Mouse (Mus musculus) spleen, postnatal 36 days (tissue): ENCODE results near the gene Zfp668.
"Not testable (repeated sequence)": the region's sequence is repeated elsewhere in the genome, so short reads cannot be mapped to it uniquely, and the experiment has no call there.

ENCODE experiments used
- DNase-seq, 2 experiments: peaks; one replicate each; pipeline ENCODE4 v3.0.0; 2022; ENCODE audit warnings: low spot score in 2 of 2, mixed read lengths in 1 of 2

The Zfp668 gene

DNA sequence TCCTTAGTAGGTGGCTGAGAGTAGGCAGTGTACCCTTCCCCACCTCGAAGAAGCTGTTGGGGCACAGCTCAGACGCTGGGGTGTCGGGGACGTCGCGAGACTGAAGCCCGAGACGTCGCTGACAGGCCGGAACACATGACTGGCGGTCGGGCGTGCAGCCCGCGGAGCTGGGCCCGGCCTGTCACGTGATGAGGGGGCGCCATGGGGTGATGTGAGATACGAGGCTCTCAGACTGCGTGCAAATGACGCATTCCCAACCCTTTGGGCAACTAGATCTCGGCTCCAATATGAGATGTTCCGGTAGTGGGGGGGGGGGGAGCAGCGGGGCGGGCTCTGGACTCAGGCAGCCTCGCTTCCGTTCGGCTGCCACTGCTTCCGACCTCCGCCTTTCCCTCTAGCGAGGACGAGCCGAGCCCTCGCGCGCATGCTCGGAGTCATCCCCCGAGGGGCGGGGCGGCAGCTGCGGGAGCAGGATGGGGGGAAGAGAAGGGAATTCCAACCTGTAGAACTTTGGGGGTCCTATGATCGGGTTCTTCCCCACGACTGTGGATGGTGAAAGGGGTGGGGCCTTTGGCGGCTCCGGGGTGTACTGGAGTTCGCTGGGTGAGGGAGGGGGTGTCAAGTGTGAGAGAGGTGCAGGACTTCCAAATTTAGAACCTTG lies 35.2 kb downstream of the Zfp668 start:
- peak; percentile 90 to 92 for DNase-seq

DNA sequence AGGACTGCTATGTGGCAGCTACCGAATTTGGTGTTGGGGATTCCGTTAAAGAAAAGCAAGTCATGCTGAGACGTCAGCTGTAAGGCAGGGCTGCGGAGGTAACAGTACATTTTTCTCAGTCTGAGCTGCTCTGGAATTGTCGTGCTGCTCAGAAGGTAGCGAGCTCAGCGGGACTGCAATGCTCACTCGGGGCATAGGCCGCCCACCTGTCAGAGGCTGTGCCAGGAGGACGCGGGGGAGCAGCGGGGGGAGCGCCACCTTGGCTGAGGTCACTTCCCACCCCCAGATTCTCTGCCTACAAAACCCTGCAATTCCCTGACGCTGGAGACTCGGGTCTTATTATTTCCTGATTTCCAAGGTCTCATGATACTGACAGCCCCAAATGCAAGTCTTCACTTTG lies 35.7 kb downstream of the Zfp668 start:
- DNase-seq: peak; percentile 38 to 48

DNA sequence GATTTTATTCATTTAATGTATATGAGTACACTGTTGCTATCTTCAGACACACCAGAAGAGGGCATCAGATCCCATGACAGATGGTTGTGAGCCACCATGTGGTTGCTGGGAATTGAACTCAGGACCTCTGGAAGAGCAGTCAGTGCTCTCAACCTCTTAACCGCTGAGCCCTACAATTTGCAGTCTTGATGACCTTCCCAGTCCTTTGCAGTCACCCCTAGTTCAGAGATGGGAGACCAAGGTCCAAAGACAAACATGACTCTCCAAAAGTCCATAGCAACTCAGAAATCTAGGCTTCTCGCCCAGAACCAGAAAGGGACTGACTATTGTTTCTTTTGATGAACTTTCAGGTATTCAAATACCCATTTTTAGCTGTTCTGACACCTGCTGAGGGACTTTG lies 36.6 kb downstream of the Zfp668 start:
- DNase-seq: not testable (repeated sequence)

DNA sequence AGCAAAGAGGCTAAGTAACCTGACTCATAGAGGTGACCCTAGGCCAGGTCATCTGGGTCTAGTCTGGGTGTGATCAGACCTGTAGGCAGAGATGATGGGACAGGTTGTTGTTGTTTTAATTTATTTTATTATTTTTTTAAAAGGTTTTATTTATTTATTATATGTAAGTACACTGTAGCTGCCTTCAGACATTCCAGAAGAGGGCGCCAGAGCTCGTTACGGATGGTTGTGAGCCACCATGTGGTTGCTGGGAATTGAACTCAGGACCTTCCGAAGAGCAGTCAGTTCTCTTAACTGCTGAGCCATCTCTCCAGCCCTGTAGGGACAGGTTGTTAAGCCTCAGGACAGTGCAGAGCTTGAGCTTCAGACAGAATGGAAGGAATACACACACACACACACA lies 38.8 kb downstream of the Zfp668 start:
- not testable (repeated sequence) for DNase-seq

DNA sequence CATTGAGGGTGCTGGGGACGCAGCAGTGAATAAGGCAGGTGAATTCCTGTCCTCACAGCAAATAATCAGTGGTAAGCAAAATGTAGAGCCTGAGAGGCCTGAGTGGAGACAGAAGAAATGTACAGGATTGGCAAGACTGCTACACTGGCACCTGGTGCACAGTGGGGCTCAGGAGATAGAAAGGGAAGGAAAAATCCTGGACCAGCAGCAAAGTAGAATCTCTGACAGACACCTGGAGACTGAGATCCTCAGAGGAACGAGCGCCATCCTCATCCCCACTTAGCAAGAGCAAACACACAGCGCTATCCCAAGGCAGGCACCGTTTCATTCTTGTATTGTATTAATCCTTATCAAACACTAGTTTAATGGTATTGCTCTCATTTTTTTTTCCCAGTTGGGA lies 39.2 kb downstream of the Zfp668 start:
- no peak for DNase-seq

DNA sequence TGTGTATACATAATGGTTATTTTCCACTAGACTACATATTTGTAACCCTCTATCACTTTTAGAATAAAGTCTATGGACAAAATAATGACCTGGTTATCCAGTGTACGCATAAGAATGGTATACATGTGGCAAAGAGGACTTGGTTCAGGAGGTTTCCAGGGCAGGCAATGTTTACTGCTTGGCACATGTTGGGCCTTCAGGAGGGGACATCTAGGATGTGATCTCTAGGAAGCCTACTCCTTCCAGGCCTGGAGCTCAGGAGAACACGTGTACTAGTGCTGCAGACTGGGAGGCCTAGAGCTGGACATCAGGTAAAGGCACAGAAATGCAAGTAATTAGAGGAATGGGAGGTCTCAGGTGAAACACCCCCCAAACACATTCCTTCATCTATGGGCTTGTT lies 41.1 kb downstream of the Zfp668 start:
- no peak for DNase-seq

DNA sequence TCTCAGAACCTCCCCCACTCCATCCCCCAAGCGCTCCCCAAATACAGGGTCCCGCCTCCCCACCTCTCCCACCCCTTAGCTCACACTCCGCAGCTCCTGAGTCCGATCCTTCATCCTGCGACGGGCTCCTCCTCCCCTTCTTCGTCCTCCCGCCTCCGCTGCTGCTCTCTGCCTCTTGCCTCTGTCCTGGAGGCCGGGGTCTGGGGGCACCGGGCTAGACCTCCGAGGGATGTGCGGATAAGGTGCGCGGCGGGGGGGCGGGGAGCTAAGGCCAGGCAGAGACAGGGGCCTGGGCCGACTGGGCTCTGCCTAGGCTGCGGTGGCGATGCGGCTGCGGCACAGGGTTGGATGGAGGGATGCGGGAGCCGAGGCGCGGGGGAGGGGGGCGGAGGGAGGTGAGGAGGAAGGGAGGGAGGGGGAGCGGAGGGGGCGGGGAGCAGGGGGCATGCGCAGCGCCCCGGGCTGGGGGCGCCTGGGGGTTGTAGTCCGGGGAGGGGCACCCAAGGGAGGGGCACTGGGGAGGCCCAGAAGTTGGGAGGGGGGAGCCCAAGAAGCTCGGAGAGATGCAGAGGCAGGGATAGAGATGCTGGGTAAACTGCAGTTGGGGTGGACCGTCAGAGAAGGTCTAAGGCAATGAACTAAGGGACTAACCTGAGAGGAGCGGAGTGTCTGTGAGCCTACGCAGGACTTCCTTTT lies 52.3 kb downstream of the Zfp668 start, which contains the start of the genes Stx4a and Stx1b:
Gene Stx4a (plus strand): TSS at position 119 of the 696 bp plus-strand sequence.
Gene Stx1b (minus strand): TSS at position 374 of the 696 bp plus-strand sequence.
- DNase-seq: no peak

DNA sequence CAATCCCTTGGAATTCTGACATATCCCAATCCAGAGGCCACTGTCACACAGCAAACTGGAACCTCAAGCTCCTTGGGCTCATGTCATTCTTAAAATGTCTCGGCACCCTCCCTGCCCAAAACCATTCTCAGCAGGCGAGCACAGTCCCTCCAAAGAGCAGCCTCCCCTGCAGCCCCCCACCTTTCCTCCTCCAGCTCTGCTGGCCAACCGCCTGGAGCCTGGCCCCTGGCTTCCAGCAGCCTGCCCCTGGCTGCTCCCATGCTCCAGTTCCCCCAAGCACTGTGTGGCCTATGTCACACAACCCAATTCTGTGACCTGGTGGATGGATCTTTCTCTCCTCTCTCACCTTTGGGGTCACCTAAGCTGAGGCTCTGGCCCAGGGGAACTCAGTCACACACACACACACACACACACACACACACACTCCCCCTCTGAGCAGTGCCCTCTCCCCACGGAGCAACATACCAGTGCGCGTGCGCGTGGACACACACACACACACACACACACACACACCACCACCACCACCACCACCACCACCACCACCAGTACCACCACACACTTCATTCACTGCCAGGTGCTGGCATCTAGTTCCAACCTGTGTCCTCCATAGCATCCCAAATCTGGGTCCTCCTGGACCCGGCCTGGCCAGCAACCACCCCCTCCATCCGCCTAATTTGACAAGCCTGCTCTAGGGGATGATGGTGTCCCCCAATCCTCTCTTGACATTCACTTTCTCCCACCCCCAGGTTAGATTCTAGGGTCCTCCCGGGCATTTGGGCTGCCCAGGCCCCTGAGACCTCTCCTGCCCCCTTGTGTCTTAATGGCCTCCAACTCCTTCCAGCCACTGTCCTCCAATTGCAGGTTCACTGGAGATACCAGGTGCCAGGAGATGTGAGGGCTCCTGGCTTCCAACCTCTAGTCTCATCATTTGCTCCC lies 53.1 kb downstream of the Zfp668 start:
- no peak for DNase-seq

DNA sequence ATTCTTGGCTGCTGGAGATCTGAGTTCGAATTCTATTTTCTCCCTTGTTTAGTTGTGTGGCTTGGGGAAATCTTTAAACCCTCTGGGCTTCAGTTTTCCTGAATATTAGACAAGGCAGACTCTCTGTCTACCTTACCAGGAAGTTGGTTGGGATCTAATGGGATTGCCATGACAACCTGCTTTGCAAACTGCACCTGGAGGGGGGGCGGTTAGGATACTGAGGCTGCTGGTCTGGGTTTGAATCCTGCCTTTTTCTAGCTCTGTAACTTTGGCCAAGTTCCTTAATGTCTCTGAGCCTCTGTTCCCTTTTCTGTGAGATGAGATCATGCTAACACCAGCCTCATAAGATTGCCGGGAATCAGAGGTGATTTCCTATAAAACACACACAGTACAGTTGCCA lies 54.1 kb downstream of the Zfp668 start:
- no peak for DNase-seq

DNA sequence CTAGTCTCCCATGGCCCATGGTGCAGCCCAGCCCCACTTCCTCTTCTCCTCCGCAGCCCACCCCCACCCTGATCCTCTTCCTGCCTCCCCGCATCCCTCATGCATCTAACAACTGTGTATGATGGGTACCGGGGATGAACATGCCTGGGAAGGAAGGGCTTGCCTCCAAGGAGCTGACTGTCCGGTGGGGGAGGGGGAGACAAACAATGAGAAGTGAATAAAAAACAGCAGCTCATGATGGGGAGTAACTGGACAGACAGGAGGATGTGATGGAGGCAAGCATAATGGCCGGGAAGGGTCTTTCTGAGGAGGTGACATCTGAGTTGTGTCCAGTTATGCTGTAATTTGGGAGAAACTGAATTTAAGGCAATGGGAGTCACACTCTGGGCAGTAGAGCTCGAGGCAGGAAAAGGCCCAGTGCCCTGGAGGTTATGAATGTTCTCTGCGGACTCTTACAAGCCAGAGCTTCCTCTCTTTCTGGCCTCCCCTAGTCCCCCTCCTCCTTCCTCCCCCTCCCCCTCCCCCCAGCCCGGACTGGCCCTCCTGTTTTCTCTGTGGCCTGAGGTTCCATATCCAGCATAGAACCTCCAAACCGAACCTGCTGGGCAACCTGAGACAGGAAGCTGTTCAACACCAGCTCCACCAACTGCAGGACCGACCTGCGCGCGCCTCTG lies 55.7 kb downstream of the Zfp668 start:
- DNase-seq: no peak

DNA sequence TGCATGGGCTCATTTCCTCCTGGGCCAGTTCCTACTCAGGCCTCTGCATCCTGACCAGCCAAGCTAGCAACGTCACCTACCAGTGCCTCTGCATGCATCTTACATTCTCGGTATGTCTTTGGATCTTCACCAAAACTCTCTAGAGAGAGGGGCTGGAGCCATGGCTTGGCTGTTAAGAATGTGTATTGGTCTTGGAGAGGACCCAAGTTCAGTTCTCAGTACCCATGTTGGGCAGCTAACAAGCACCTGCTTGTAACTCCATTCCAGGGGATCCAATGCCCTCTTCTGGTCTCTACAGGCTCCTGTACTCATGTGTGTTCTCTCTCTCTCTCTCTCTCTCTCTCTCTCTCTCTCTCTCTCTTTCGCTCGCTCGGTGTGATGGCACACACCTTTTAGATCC lies 58.9 kb downstream of the Zfp668 start:
- DNase-seq: no peak

DNA sequence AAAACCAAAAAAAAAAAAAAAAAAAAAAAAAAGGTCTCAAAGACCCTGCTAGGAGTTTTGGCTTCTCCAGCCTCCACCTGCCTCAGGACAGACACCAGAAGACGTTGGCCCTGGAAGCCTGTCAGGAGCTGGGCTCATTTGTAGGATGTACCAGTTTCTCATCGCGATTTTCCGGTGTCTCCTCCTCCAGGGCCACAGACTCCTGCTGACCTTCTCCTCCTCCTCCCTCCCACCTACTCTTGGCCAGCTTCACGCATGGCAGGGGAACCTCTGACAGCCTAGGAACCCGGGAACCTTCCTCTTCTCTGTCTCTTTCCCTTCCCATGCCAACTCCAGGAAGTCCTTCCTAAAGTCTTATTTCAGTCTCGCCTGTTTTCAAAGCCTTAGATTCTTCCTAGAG lies 59.6 kb downstream of the Zfp668 start:
- no peak for DNase-seq

DNA sequence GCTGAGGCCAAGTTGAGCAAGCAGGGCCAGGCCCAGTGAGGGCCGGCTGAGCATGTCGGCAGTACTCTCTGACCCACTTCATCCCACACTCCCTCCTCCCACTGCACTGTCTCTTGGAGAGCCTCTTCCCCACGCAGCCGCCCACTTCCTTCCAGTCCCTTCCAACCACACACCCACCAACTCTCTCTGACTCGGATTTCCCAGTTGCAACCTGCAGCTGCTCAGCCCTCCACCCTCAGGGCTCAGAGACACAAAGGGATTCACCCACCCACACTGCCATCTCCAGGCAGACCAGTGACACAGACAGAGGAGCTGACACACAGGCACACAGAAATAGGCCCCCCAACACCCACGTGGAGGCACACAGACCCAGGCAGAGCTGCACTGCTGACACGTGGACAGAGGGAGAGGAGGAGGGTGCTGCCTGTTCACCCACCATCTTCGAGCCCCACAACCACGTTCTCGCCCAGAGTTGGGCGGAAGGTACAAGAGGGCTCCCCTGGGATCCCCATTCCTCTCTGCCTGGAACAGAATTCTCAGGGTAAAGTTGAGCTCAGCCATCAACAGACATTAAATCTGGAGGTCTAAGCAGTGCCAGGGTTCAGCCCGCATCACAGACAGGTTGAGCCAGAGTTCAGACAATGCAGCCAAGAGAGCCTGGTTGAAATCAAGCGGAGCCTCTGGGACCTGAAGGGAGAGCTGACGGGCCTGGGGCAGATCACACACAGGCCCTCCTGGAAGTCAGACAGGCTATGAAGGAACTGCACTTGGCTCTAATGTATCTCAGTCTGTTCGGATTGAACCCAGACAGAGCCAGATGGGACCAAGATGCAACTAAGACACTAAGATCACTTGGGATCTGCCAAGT lies 60.4 kb downstream of the Zfp668 start:
- DNase-seq: peak; percentile 17

DNA sequence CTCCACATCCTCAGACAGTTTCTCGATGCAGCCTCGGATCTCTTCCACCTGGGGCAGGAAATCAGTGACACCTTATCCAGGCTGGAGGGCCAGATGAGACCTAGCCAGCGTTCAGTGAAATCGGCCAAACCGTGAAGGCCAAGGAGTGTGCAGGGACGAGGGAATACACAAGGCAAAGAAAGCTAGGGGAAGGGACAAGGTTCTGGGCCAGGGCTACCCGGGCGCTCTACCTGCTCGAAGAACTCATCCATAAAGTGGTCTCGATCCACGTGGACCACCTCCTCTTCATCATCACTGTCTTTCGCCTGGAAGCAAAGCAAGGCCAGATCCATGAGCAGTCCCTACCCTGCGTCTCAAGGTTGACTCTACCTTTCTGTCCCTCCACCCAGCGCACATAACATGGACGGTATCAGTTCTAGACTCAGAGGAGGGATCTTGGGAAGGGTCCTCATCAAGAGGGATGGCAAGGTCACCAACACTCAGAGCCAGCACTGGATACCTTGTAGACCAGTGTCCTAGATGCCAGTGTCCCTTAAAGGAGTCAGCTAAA lies 61.4 kb downstream of the Zfp668 start:
- no peak for DNase-seq

DNA sequence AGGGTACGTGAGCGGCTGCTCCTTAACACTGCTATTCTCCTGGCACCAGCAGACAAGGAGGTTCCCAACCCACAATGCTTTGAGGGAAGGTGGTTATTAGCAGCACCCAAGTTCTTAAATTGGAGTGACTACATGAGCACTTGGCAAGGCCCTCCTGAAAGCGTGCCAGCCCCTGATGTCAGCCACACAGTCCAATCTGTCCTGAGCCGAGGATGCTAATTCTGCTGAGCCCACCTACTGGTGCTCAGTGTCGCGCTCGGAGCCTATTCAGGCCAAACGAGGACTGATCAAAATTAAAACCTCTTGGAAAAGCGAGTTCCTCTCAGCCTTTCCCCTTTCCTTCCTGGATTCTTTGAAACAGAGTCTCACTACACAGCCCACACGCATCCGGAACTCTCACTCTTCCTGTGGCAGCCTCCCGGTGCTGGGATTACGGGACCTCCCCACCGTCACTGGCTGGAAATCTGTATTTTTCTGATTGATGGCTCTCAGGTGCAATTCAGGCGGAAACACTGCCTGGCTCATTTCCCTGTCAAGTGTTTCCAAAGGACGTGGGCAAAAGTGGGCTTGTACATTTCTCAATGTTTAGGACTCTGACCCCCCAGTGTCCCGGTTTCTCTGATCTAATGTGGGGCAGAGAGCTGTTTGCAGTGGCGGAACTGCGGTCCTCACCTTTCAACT lies 62.2 kb downstream of the Zfp668 start:
- DNase-seq: no peak

DNA sequence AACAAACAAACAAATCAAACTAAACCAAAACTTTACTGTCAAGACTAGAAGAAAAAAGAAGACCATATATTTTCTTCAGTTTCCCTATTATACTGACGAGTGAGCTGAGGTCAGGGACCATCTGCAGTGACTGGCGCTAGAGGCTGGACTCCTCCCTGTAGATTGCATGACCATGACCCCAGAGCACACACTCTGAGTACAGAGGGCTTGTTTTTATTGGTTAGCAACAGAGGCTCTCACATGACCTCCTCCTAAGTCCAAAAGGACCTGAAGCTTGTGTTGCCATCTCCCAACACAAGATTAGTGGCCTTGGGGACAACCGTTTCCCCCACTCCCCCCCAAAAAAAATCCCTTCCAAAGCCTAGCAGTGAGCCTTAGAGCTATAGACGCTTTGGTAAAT lies 62.8 kb downstream of the Zfp668 start:
- DNase-seq: no peak
